Mouse (Mus musculus): ENCODE data around the gene Ppp1r3e. TPM values are rescaled to one million over a fixed set of nuclear protein-coding genes. Genes with fewer than 3 reads are reported as not detected.

Gene Ppp1r3e
- polyA plus RNA-seq, 1 experiment from 2014 or later: 2.3 TPM

- H3K9ac ChIP-seq (replicated peaks): no peak overlapping the region
- WGBS: 7% methylated on average over 4 of the region's 4 CpGs
- 0 out of 2 replicates have a peak, but pooled peaks have one; percentile 6 for ATAC-seq (replicated peaks)
Observed at GRCm38 (mm10) chr14:54843461-54843860, 33.9 kb downstream of the Ppp1r3e start.

GRCm38 (mm10) chr14:54823716-54824115 lies 53.6 kb downstream of the Ppp1r3e start:
- Histone ChIP-seq H3K4me1 (no peaks in the 10 kb centered on the region), H3K9ac (replicated peaks) (no peak overlapping the region), H3K9me3 (no peaks in the 10 kb centered on the region), H3K27me3 (no peaks in the 10 kb centered on the region), H3K36me3 (no peaks in the 10 kb centered on the region), H3K27ac (replicated peaks) (no peak overlapping the region), H3K4me2 (replicated peaks) (no peak overlapping the region), H3K4me3 (no peak overlapping the region)
- ATAC-seq (replicated peaks): no peak
- WGBS: 88% methylated on average over 1 of the region's 1 CpGs

More at GRCm38 (mm10) chr14:54843461-54843860, 33.9 kb downstream of the Ppp1r3e start:
- no peaks in the 10 kb centered on the region for H3K9me3 ChIP-seq
- H3K27ac ChIP-seq (replicated peaks): no peak overlapping the region
- no peaks in the 10 kb centered on the region for H3K36me3 ChIP-seq
- H3K4me1 ChIP-seq: no peaks in the 10 kb centered on the region
- no peaks in the 10 kb centered on the region for H3K27me3 ChIP-seq
- no peak overlapping the region for H3K4me2 ChIP-seq (replicated peaks)
- no peak overlapping the region for H3K4me3 ChIP-seq

Other genes with a start within 250 kb of the Ppp1r3e start
- not detected in 2 replicates for gene Gm17606, start 236.6 kb downstream of the Ppp1r3e start, polyA plus RNA-seq (2015; fragmentation: Nextera tagmentation; extraction: Ambion mirVana)
- gene Cdh24, start 236.2 kb downstream of the Ppp1r3e start, polyA plus RNA-seq (2015; fragmentation: Nextera tagmentation; extraction: Ambion mirVana): 7.6 and 8.6 TPM in 2 replicates
- gene 1700123O20Rik, start 191.3 kb downstream of the Ppp1r3e start, polyA plus RNA-seq (2015; fragmentation: Nextera tagmentation; extraction: Ambion mirVana): 71.2 and 71.6 TPM in 2 replicates
- 171 and 181 TPM in 2 replicates for gene Acin1, start 190.6 kb downstream of the Ppp1r3e start, polyA plus RNA-seq (2015; fragmentation: Nextera tagmentation; extraction: Ambion mirVana)
- gene Gm29776, start 178.7 kb downstream of the Ppp1r3e start, polyA plus RNA-seq (2015; fragmentation: Nextera tagmentation; extraction: Ambion mirVana): 0.23 and 0.25 TPM in 2 replicates
- gene Cebpe, start 165.4 kb downstream of the Ppp1r3e start, polyA plus RNA-seq (2015; fragmentation: Nextera tagmentation; extraction: Ambion mirVana): not detected in 2 replicates
- gene Slc7a8, start 95.6 kb downstream of the Ppp1r3e start, polyA plus RNA-seq (2015; fragmentation: Nextera tagmentation; extraction: Ambion mirVana): 6.4 and 8.2 TPM in 2 replicates
- not detected in 2 replicates for gene Rnf212b, start 63.4 kb downstream of the Ppp1r3e start, polyA plus RNA-seq (2015; fragmentation: Nextera tagmentation; extraction: Ambion mirVana)
- 11.1 and 13.5 TPM in 2 replicates for gene Homez, start 6.6 kb downstream of the Ppp1r3e start, polyA plus RNA-seq (2015; fragmentation: Nextera tagmentation; extraction: Ambion mirVana)
- 3.5 and 3.6 TPM in 2 replicates for gene Bcl2l2, start 5.8 kb upstream of the Ppp1r3e start, polyA plus RNA-seq (2015; fragmentation: Nextera tagmentation; extraction: Ambion mirVana)
- 0.14 and 0.15 TPM in 2 replicates for gene Gm20521, start 5.9 kb upstream of the Ppp1r3e start, polyA plus RNA-seq (2015; fragmentation: Nextera tagmentation; extraction: Ambion mirVana)
- 163 and 164 TPM in 2 replicates for gene Pabpn1, start 14.9 kb upstream of the Ppp1r3e start, polyA plus RNA-seq (2015; fragmentation: Nextera tagmentation; extraction: Ambion mirVana)
- gene Slc22a17, start 35.6 kb upstream of the Ppp1r3e start, polyA plus RNA-seq (2015; fragmentation: Nextera tagmentation; extraction: Ambion mirVana): 154 and 167 TPM in 2 replicates
- 27.6 and 30.4 TPM in 2 replicates for gene Efs, start 48.6 kb upstream of the Ppp1r3e start, polyA plus RNA-seq (2015; fragmentation: Nextera tagmentation; extraction: Ambion mirVana)
- gene Il25, start 55.1 kb upstream of the Ppp1r3e start, polyA plus RNA-seq (2015; fragmentation: Nextera tagmentation; extraction: Ambion mirVana): 0.27 and 0.29 TPM in 2 replicates
- gene Cmtm5, start 58.7 kb upstream of the Ppp1r3e start, polyA plus RNA-seq (2015; fragmentation: Nextera tagmentation; extraction: Ambion mirVana): 3.8 and 5.5 TPM in 2 replicates
- gene Myh6, start 89.4 kb upstream of the Ppp1r3e start, polyA plus RNA-seq (2015; fragmentation: Nextera tagmentation; extraction: Ambion mirVana): 1.0 and 1.3 TPM in 2 replicates
- gene Gm17428, start 99.4 kb upstream of the Ppp1r3e start, polyA plus RNA-seq (2015; fragmentation: Nextera tagmentation; extraction: Ambion mirVana): not detected in 2 replicates
- 6.5 and 6.7 TPM in 2 replicates for gene Myh7, start 117.1 kb upstream of the Ppp1r3e start, polyA plus RNA-seq (2015; fragmentation: Nextera tagmentation; extraction: Ambion mirVana)
- gene Ngdn, start 137.9 kb upstream of the Ppp1r3e start, polyA plus RNA-seq (2015; fragmentation: Nextera tagmentation; extraction: Ambion mirVana): 67.1 and 70.8 TPM in 2 replicates
- gene Zfhx2, start 214.8 kb upstream of the Ppp1r3e start, polyA plus RNA-seq (2015; fragmentation: Nextera tagmentation; extraction: Ambion mirVana): 27.4 and 30.6 TPM in 2 replicates
- gene Thtpa, start 217.2 kb upstream of the Ppp1r3e start, polyA plus RNA-seq (2015; fragmentation: Nextera tagmentation; extraction: Ambion mirVana): 52.2 and 52.3 TPM in 2 replicates
- gene Ap1g2, start 229.0 kb upstream of the Ppp1r3e start, polyA plus RNA-seq (2015; fragmentation: Nextera tagmentation; extraction: Ambion mirVana): 11.4 and 13.0 TPM in 2 replicates
- 37.4 and 38.3 TPM in 2 replicates for gene Jph4, start 239.4 kb upstream of the Ppp1r3e start, polyA plus RNA-seq (2015; fragmentation: Nextera tagmentation; extraction: Ambion mirVana)

Measured in forebrain, embryonic 15.5 days (tissue).